Mouse (Mus musculus) liver, embryonic 11.5 days (tissue): ENCODE data around the gene Mrpl58. TPM values are rescaled to one million over a fixed set of nuclear protein-coding genes. Genes with fewer than 3 reads are reported as not detected.

ENCODE experiments used
- ATAC-seq: fragments of 200-750 bp; cut with Nextera tagmentation; replicated peaks from 2 replicates; pipeline ENCODE4 v1.8.0; 2017; ENCODE audit warnings: moderate number of reproducible peaks, mild to moderate bottlenecking, moderate TSS enrichment, moderate library complexity; ENCODE audit not compliant: low FRiP score
- DNase-seq: peaks from one replicate; pipeline ENCODE4 v3.0.0-alpha.2; 2017; ENCODE audit warnings: low spot score
- H3K27ac ChIP-seq: fragments of 300-500 bp; sonication (generic); 2 replicates; pipeline ENCODE4 v1.5.1; 2014; ENCODE audit warnings: mild to moderate bottlenecking, low read depth, low read length, control low read depth
- H3K27me3 ChIP-seq: fragments of 300-500 bp; sonication (generic); replicated peaks from 2 replicates; pipeline ENCODE4 v1.6.1; 2014; ENCODE audit warnings: low read length, mixed read lengths; ENCODE audit not compliant: control insufficient read depth, insufficient read depth
- H3K36me3 ChIP-seq: fragments of 300-500 bp; sonication (generic); 2 replicates; pipeline ENCODE4 v1.6.1; 2014; ENCODE audit warnings: mild to moderate bottlenecking, low read length, moderate library complexity, mixed read lengths; ENCODE audit not compliant: control insufficient read depth, insufficient read depth
- H3K4me1 ChIP-seq: fragments of 300-500 bp; sonication (generic); replicated peaks from 2 replicates; pipeline ENCODE4 v1.6.1; 2014; ENCODE audit warnings: low read length, mixed read lengths; ENCODE audit not compliant: control insufficient read depth, insufficient read depth
- H3K4me2 ChIP-seq: fragments of 300-500 bp; sonication (generic); 2 replicates; pipeline ENCODE4 v1.6.1; 2014; ENCODE audit warnings: mild to moderate bottlenecking, control low read depth, moderate library complexity
- H3K4me3 ChIP-seq: fragments of 300-500 bp; sonication (generic); 2 replicates; pipeline ENCODE4 v1.5.1; 2014; ENCODE audit warnings: low read depth, low read length, control low read depth
- H3K9ac ChIP-seq: fragments of 300-500 bp; sonication (generic); 2 replicates; pipeline ENCODE4 v1.6.1; 2014; ENCODE audit warnings: low read depth, low read length, control low read depth
- H3K9me3 ChIP-seq: fragments of 300-500 bp; sonication (generic); 2 replicates; pipeline ENCODE4 v1.6.1; 2016; ENCODE audit warnings: low read length, inconsistent platforms, mixed read lengths; ENCODE audit not compliant: control insufficient read depth
- WGBS: fragments of 180-500 bp; shearing (Covaris S2); extraction: QIAGEN DNeasy Blood & Tissue Kit; methylation state at CpG from one replicate; pipeline ENCODE4 v1.1.7; 2014; 5-methylcytosine and 5-hydroxymethylcytosine counted together
- polyA plus RNA-seq: library from polyadenylated mRNA; unstranded; fragments of >200 nt; fragmentation: Nextera tagmentation; extraction: Ambion mirVana; gene quantifications from 2 replicates; pipeline ENCODE4 v1.2.1, GENCODE M21; 2014

The Mrpl58 gene
- polyA plus RNA-seq, 1 experiment from 2014 or later: 165 TPM

- H3K4me1 ChIP-seq: no peaks in the 10 kb centered on the region
- ATAC-seq (no peak), DNase-seq (no peak)
- H3K4me3 ChIP-seq: no peak within 1 kb of the TSS
- H3K4me2 ChIP-seq: no peak within 1 kb of the TSS
- no peaks in the 10 kb centered on the region; the same call in 1 of the 2 replicates for H3K9me3 ChIP-seq
- H3K27me3 ChIP-seq: peaks cover 18% of the 10 kb centered on the region
- no peak within 1 kb of the TSS for H3K9ac ChIP-seq
- no peak within 1 kb of the TSS for H3K27ac ChIP-seq
- H3K36me3 ChIP-seq: no peaks in the 10 kb centered on the region
- 94% methylated on average over 9 of the region's 9 CpGs for WGBS
Measured at GRCm38 (mm10) chr11:115439906-115440595, 36.5 kb downstream of the Mrpl58 start, which contains the start of gene Trim80. Gene Trim80, plus strand, starts transcription at chr11:115440545.

- H3K9ac ChIP-seq: no peak overlapping the region
- H3K27ac ChIP-seq: no peak overlapping the region
- no peak overlapping the region for H3K4me3 ChIP-seq
- H3K4me1 ChIP-seq: peaks cover under 1% of the 10 kb centered on the region; the same call in 1 of the 2 replicates
- H3K36me3 ChIP-seq: no peaks in the 10 kb centered on the region
- ATAC-seq: no peak
- H3K27me3 ChIP-seq: peaks cover 7% of the 10 kb centered on the region
- no peak overlapping the region for H3K4me2 ChIP-seq
- 53% methylated on average over 15 of the region's 15 CpGs for WGBS
- H3K9me3 ChIP-seq: no peaks in the 10 kb centered on the region; the same call in 1 of the 2 replicates
- no peak for DNase-seq
Measured at GRCm38 (mm10) chr11:115441417-115441816, 37.9 kb downstream of the Mrpl58 start.

- no peak overlapping the region for H3K4me2 ChIP-seq
- no peak overlapping the region for H3K27ac ChIP-seq
- H3K4me3 ChIP-seq: no peak overlapping the region
- H3K9ac ChIP-seq: no peak overlapping the region
- H3K4me1 ChIP-seq: peaks cover 5% of the 10 kb centered on the region
- H3K27me3 ChIP-seq: no peaks in the 10 kb centered on the region
- 40% methylated on average over 3 of the region's 3 CpGs for WGBS
- no peaks in the 10 kb centered on the region for H3K36me3 ChIP-seq
- no peaks in the 10 kb centered on the region for H3K9me3 ChIP-seq
- ATAC-seq: no peak
- no peak for DNase-seq
Measured at GRCm38 (mm10) chr11:115446906-115447305, 43.4 kb downstream of the Mrpl58 start.

- peak overlapping the region; percentile 74 for H3K27ac ChIP-seq
- no peaks in the 10 kb centered on the region for H3K27me3 ChIP-seq
- peaks cover 5% of the 10 kb centered on the region for H3K4me1 ChIP-seq
- H3K9me3 ChIP-seq: no peaks in the 10 kb centered on the region
- H3K36me3 ChIP-seq: no peaks in the 10 kb centered on the region
- ATAC-seq: no peak
- no peak overlapping the region for H3K9ac ChIP-seq
- H3K4me2 ChIP-seq: no peak overlapping the region
- 69% methylated on average over 11 of the region's 11 CpGs for WGBS
- DNase-seq: no peak
- H3K4me3 ChIP-seq: no peak overlapping the region
Measured at GRCm38 (mm10) chr11:115447321-115447885, 43.9 kb downstream of the Mrpl58 start.

GRCm38 (mm10) chr11:115448075-115448474, 44.5 kb downstream of the Mrpl58 start:
- Histone ChIP-seq H3K27ac (peak overlapping the region; percentile 74), H3K9me3 (no peaks in the 10 kb centered on the region), H3K4me3 (no peak overlapping the region), H3K36me3 (no peaks in the 10 kb centered on the region), H3K4me1 (peaks cover 5% of the 10 kb centered on the region), H3K27me3 (no peaks in the 10 kb centered on the region), H3K9ac (no peak overlapping the region), H3K4me2 (no peak overlapping the region)
- ATAC-seq (no peak; the same call in 1 of the 2 replicates), DNase-seq (no peak)
- WGBS: 75% methylated on average over 16 of the region's 16 CpGs

- Histone ChIP-seq H3K27me3 (no peaks in the 10 kb centered on the region), H3K36me3 (no peaks in the 10 kb centered on the region), H3K4me1 (peaks cover 5% of the 10 kb centered on the region), H3K4me3 (no peak overlapping the region), H3K4me2 (no peak overlapping the region), H3K27ac (peak overlapping the region; percentile 74), H3K9me3 (no peaks in the 10 kb centered on the region), H3K9ac (no peak overlapping the region)
- 58% methylated on average over 7 of the region's 7 CpGs for WGBS
- no peak for DNase-seq
- ATAC-seq: no peak
Measured at GRCm38 (mm10) chr11:115448998-115449397, 45.4 kb downstream of the Mrpl58 start.

- DNase-seq (no peak), ATAC-seq (no peak)
- no peaks in the 10 kb centered on the region for H3K9me3 ChIP-seq
- no peaks in the 10 kb centered on the region for H3K36me3 ChIP-seq
- H3K4me1 ChIP-seq: peaks cover 5% of the 10 kb centered on the region
- no peaks in the 10 kb centered on the region for H3K27me3 ChIP-seq
- no peak overlapping the region for H3K9ac ChIP-seq
- no peak overlapping the region for H3K4me2 ChIP-seq
- no peak overlapping the region for H3K27ac ChIP-seq
- no peak overlapping the region for H3K4me3 ChIP-seq
- WGBS: 79% methylated on average over 7 of the region's 7 CpGs
Measured at GRCm38 (mm10) chr11:115450176-115450575, 46.6 kb downstream of the Mrpl58 start.

GRCm38 (mm10) chr11:115451781-115452241, 48.3 kb downstream of the Mrpl58 start:
- Histone ChIP-seq H3K36me3 (no peaks in the 10 kb centered on the region), H3K27ac (no peak overlapping the region), H3K9ac (no peak overlapping the region), H3K4me2 (no peak overlapping the region), H3K9me3 (no peaks in the 10 kb centered on the region), H3K4me1 (peaks cover under 1% of the 10 kb centered on the region), H3K4me3 (no peak overlapping the region), H3K27me3 (no peaks in the 10 kb centered on the region)
- ATAC-seq (no peak), DNase-seq (no peak)
- 78% methylated on average over 8 of the region's 8 CpGs for WGBS
